Mouse (Mus musculus) embryonic fibroblast, embryonic 13.5 days (primary cell): Measurements from ENCODE around the gene Wdfy3.

ENCODE experiments used
- CTCF ChIP-seq: IDR thresholded peaks from 2 replicates; pipeline ENCODE4 v1.5.1; 2011; ENCODE audit warnings: mild to moderate bottlenecking, control low read depth, low read length, moderate library complexity, borderline replicate concordance; ENCODE audit not compliant: insufficient read depth
- POLR2A ChIP-seq: IDR thresholded peaks from 2 replicates; pipeline ENCODE4 v1.6.1; 2011; ENCODE audit warnings: low read depth, mild to moderate bottlenecking, control low read depth, low read length, moderate library complexity

DNA sequence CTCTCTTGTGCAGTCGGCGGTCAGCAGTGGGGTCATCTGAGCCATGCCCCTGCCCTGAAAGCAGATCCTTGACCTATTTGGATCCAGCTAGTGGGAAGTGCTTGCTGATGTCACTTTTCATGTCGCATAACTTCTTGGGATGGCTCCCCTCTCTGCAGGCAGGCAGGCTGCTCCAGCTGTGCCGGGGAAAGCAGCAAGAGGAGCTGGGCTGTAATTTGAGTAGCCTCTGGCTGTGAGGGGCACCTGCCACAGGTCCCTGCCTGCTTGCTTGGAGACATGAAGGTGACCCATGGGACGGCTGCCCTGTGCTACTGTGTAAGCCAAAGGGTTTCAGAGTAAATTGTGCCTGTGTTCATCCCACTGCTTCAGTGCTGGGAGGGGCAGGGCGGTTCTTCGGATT lies 249.9 kb downstream of the Wdfy3 start:
- TF ChIP-seq CTCF (no peak), POLR2A (no peak)
